Mouse (Mus musculus): ENCODE results near the gene Eif4e1b.
A peak's percentile ranks its signal among the peaks of the same experiment; 100 is the strongest.

Gene Eif4e1b

GRCm38 (mm10) chr13:54799701-54800100, 15.9 kb downstream of the Eif4e1b start:
- peak in 1 of 2 experiments; percentile 46 for DNase-seq (ENCODE audit: low read depth in 1 of 2, low spot score in 2 of 2)

- DNase-seq (ENCODE audit: low read depth in 1 of 2, low spot score in 2 of 2), result no peak
Observed at GRCm38 (mm10) chr13:54800206-54800605, 16.4 kb downstream of the Eif4e1b start.

GRCm38 (mm10) chr13:54803010-54803409, 19.2 kb downstream of the Eif4e1b start:
- no peak for DNase-seq (ENCODE audit: low read depth in 1 of 2, low spot score in 2 of 2)

GRCm38 (mm10) chr13:54805134-54805838, 21.5 kb downstream of the Eif4e1b start:
- DNase-seq (ENCODE audit: low read depth in 1 of 2, low spot score in 2 of 2), result no peak

GRCm38 (mm10) chr13:54806434-54806976, 22.7 kb downstream of the Eif4e1b start:
- no peak for DNase-seq (ENCODE audit: low read depth in 1 of 2, low spot score in 2 of 2)

- no peak for DNase-seq (ENCODE audit: low read depth in 1 of 2, low spot score in 2 of 2)
Observed at GRCm38 (mm10) chr13:54808067-54808466, 24.3 kb downstream of the Eif4e1b start.

GRCm38 (mm10) chr13:54811476-54811875, 27.7 kb downstream of the Eif4e1b start:
- DNase-seq (ENCODE audit: low read depth in 1 of 2, low spot score in 2 of 2), result no peak

- DNase-seq (ENCODE audit: low read depth in 1 of 2, low spot score in 2 of 2), result no peak
Observed at GRCm38 (mm10) chr13:54813381-54813780, 29.6 kb downstream of the Eif4e1b start.

- no peak for DNase-seq (ENCODE audit: low read depth in 1 of 2, low spot score in 2 of 2)
Observed at GRCm38 (mm10) chr13:54818399-54819254, 34.8 kb downstream of the Eif4e1b start.

GRCm38 (mm10) chr13:54821106-54821505, 37.3 kb downstream of the Eif4e1b start:
- no peak for DNase-seq (ENCODE audit: low read depth in 1 of 2, low spot score in 2 of 2)

GRCm38 (mm10) chr13:54821931-54822330, 38.1 kb downstream of the Eif4e1b start:
- no peak for DNase-seq (ENCODE audit: low read depth in 1 of 2, low spot score in 2 of 2)

GRCm38 (mm10) chr13:54824111-54824931, 40.5 kb downstream of the Eif4e1b start:
- DNase-seq (ENCODE audit: low read depth in 1 of 2, low spot score in 2 of 2), result no peak

- no peak for DNase-seq (ENCODE audit: low read depth in 1 of 2, low spot score in 2 of 2)
Observed at GRCm38 (mm10) chr13:54827992-54828391, 44.2 kb downstream of the Eif4e1b start.

GRCm38 (mm10) chr13:54828508-54828907, 44.7 kb downstream of the Eif4e1b start:
- DNase-seq (ENCODE audit: low read depth in 1 of 2, low spot score in 2 of 2), result no peak

GRCm38 (mm10) chr13:54829450-54829849, 45.7 kb downstream of the Eif4e1b start:
- no peak for DNase-seq (ENCODE audit: low read depth in 1 of 2, low spot score in 2 of 2)

GRCm38 (mm10) chr13:54836351-54837030, 52.7 kb downstream of the Eif4e1b start:
- no peak for DNase-seq (ENCODE audit: low read depth in 1 of 2, low spot score in 2 of 2)

- no peak for DNase-seq (ENCODE audit: low read depth in 1 of 2, low spot score in 2 of 2)
Observed at GRCm38 (mm10) chr13:54837061-54837460, 53.3 kb downstream of the Eif4e1b start.

GRCm38 (mm10) chr13:54837471-54837889, 53.7 kb downstream of the Eif4e1b start:
- DNase-seq (ENCODE audit: low read depth in 1 of 2, low spot score in 2 of 2), result no peak
